Mouse (Mus musculus) left cerebral cortex, adult 2 months (tissue): ENCODE data around the gene Numb. TPM values are rescaled to one million over a fixed set of nuclear protein-coding genes. Genes with fewer than 3 reads are reported as not detected.
A peak's percentile ranks its signal among the peaks of the same experiment; 100 is the strongest.

ENCODE experiments used
- DNase-seq, 2 experiments: peaks; one replicate each; pipeline ENCODE4 v3.0.0; 2021 to 2022; ENCODE audit warnings: low spot score in 2 of 2, mixed read lengths in 1 of 2; ENCODE audit errors: extremely low spot score in 1 of 2
- H3K27ac ChIP-seq: fragments of 200-600 bp; 2 replicates; pipeline ENCODE4 v1.8.1; 2022
- H3K4me3 ChIP-seq: fragments of 200-600 bp; 2 replicates; pipeline ENCODE4 v1.8.1; 2022
- CTCF ChIP-seq: fragments of 200-600 bp; IDR thresholded peaks from 2 replicates; pipeline ENCODE4 v1.8.1; 2022; ENCODE audit warnings: antibody characterized with exemption, mild to moderate bottlenecking, moderate library complexity
- intact Hi-C: fragments of 180-260 bp; cut with DNase I; formaldehyde crosslinking; loops from one replicate; pipeline ENCODE4 v1.15.1; 2025
- total RNA-seq, 2 experiments: library from RNA; stranded (reverse); gene quantifications; 2 replicates each; pipeline ENCODE4 v1.2.3; 2021

Gene Numb
- total RNA-seq, 2 experiments from 2014 or later, result 70.0 to 81.1 TPM

GRCm38 (mm10) chr12:83770418-83771256 is 151.1 kb downstream of the Numb start:
- H3K4me3 ChIP-seq, result no peak overlapping the region
- H3K27ac ChIP-seq, result no peak overlapping the region
- TF ChIP-seq CTCF, result peak; percentile 78
- DNase-seq, result no peak
- intact Hi-C loops, result loop anchor here (2.0 kb wide), 1 partner anchor 54 kb away; no protein-coding TSS in a partner anchor

GRCm38 (mm10) chr12:83768235-83768899 is 153.4 kb downstream of the Numb start:
- no peak for TF ChIP-seq CTCF
- no peak overlapping the region for H3K27ac ChIP-seq
- H3K4me3 ChIP-seq, result no peak overlapping the region
- DNase-seq, result no peak
- intact Hi-C loops, result no loop called here

GRCm38 (mm10) chr12:83767833-83768232 is 153.9 kb downstream of the Numb start:
- Histone ChIP-seq H3K4me3 (no peak overlapping the region), H3K27ac (no peak overlapping the region)
- intact Hi-C loops, result no loop called here
- no peak for DNase-seq
- no peak for TF ChIP-seq CTCF

- Histone ChIP-seq H3K4me3 (no peak overlapping the region), H3K27ac (no peak overlapping the region)
- intact Hi-C loops, result no loop called here
- TF ChIP-seq CTCF, result no peak
- DNase-seq, result no peak
Observed at GRCm38 (mm10) chr12:83765965-83766603, 155.7 kb downstream of the Numb start.

GRCm38 (mm10) chr12:83764519-83764918 is 157.2 kb downstream of the Numb start:
- intact Hi-C loops, result no loop called here
- H3K27ac ChIP-seq, result no peak overlapping the region
- DNase-seq, result no peak
- H3K4me3 ChIP-seq, result no peak overlapping the region
- TF ChIP-seq CTCF, result no peak

- no peak for TF ChIP-seq CTCF
- Histone ChIP-seq H3K4me3 (peak overlapping the region; percentile 50), H3K27ac (no peak overlapping the region)
- intact Hi-C loops, result no loop called here
- DNase-seq, result no peak
Observed at GRCm38 (mm10) chr12:83764044-83764365, 157.7 kb downstream of the Numb start.

- H3K4me3 ChIP-seq, result peak within 1 kb of the TSS; percentile 50
- no peak within 1 kb of the TSS for H3K27ac ChIP-seq
- no peak for TF ChIP-seq CTCF
- no peak for DNase-seq
- intact Hi-C loops, result no loop called here
Observed at GRCm38 (mm10) chr12:83763311-83764043, 158.3 kb downstream of the Numb start, which contains the start of gene Papln. Gene Papln (plus strand): TSS chr12:83763634.

- Histone ChIP-seq H3K27ac (no peak overlapping the region), H3K4me3 (no peak overlapping the region)
- TF ChIP-seq CTCF, result no peak
- DNase-seq, result no peak
- intact Hi-C loops, result no loop called here
Observed at GRCm38 (mm10) chr12:83762706-83763105, 159.0 kb downstream of the Numb start.

- Histone ChIP-seq H3K4me3 (no peak overlapping the region), H3K27ac (no peak overlapping the region)
- DNase-seq, result no peak
- TF ChIP-seq CTCF, result no peak
- intact Hi-C loops, result no loop called here
Observed at GRCm38 (mm10) chr12:83760201-83760600, 161.5 kb downstream of the Numb start.

GRCm38 (mm10) chr12:83758735-83759134 is 163.0 kb downstream of the Numb start:
- no peak overlapping the region for H3K27ac ChIP-seq
- H3K4me3 ChIP-seq, result no peak overlapping the region
- TF ChIP-seq CTCF, result no peak
- intact Hi-C loops, result no loop called here
- no peak for DNase-seq

- Histone ChIP-seq H3K27ac (no peak overlapping the region), H3K4me3 (no peak overlapping the region)
- no peak for TF ChIP-seq CTCF
- DNase-seq, result no peak
- intact Hi-C loops, result no loop called here
Observed at GRCm38 (mm10) chr12:83752495-83752894, 169.2 kb downstream of the Numb start.

GRCm38 (mm10) chr12:83749186-83749585 is 172.5 kb downstream of the Numb start:
- no peak overlapping the region for H3K4me3 ChIP-seq
- DNase-seq, result no peak
- H3K27ac ChIP-seq, result no peak overlapping the region
- intact Hi-C loops, result no loop called here
- no peak for TF ChIP-seq CTCF

Other genes starting within 250 kb of the Numb start
- 10 to 100 TPM; 60.7 to 61.7 TPM for gene Psen1, start 233.8 kb downstream of the Numb start, total RNA-seq
- gene Papln, start 158.3 kb downstream of the Numb start, total RNA-seq, result 1 to 10 TPM; 8.4 to 10.0 TPM
- 10 to 100 TPM; 18.5 to 18.8 TPM for gene Riox1, start 28.7 kb upstream of the Numb start, total RNA-seq
- not detected for gene Heatr4, start 62.9 kb upstream of the Numb start, total RNA-seq
- 10 to 100 TPM in 1 of 2 experiments, 1 to 10 TPM in 1; 9.5 to 10.4 TPM for gene Acot2, start 65.9 kb upstream of the Numb start, total RNA-seq
- 10 to 100 TPM; 12.8 to 13.3 TPM for gene Acot1, start 87.6 kb upstream of the Numb start, total RNA-seq
- 1 to 10 TPM; 2.3 to 2.9 TPM for gene Acot4, start 116.4 kb upstream of the Numb start, total RNA-seq
- gene Gm49366, start 117.0 kb upstream of the Numb start, total RNA-seq, result 1 to 10 TPM; 1.3 to 1.4 TPM
- 1 to 10 TPM; 2.3 to 3.3 TPM for gene Acot3, start 130.2 kb upstream of the Numb start, total RNA-seq
- 1 to 10 TPM; 5.8 to 7.3 TPM for gene Acot5, start 147.4 kb upstream of the Numb start, total RNA-seq
- 1 to 10 TPM; 3.3 TPM for gene Acot6, start 178.7 kb upstream of the Numb start, total RNA-seq
- 100 to 1,000 TPM in 1 of 2 experiments, 10 to 100 TPM in 1; 94.4 to 103 TPM for gene Dnal1, start 192.4 kb upstream of the Numb start, total RNA-seq
- 1 to 10 TPM; 4.8 to 5.1 TPM for gene Pnma1, start 226.6 kb upstream of the Numb start, total RNA-seq